Mouse (Mus musculus): ENCODE results near the gene Galnt10.

The Galnt10 gene

DNA sequence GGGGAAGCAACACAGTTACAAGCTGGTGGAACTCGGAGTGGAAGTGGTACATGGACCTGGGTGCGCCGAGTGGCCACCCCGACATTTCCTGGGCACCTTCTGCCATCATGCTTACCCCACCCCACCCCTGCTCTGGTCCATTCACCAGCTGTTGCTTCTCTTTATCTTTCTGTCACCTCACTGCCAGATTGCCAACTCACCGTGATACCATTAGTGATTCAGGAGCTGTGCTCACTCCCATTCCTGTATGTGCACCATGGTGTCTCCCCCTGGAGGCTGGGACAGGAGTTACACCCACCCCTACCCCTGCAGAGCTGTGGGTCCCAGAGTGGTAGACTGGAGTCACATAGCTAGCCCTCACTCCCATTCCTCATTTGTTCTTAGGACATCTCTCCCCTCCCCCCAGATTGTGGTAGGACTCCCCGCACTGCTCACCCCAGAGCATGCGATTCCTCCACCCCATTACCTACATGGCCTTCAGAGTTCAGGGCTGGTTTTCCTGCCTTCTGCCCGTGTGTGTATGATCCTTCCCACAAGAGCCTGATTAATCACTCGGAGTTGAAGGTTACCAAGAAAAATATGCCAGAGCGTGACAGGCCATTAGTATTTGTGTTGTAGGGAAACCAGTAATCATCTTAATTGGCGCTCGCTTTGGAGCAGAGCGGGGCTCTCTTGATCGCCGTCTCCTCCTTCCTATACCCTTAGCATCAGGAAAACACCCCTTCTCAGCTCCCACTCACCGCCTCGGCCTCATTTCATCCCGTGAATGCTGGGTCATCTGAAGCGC is 102.2 kb downstream of the Galnt10 start:
- H3K36me3 ChIP-seq (ENCODE audit: control insufficient read depth, insufficient read depth, low read length, poor library complexity, severe bottlenecking) = peaks cover 2% of the 10 kb centered on the region; the same call in 1 of the 2 replicates
- peak; percentile 65 for DNase-seq (ENCODE audit: low read depth, low spot score)
- no peaks in the 10 kb centered on the region for H3K27me3 ChIP-seq (ENCODE audit: control insufficient read depth, insufficient read depth, low read length, poor library complexity, severe bottlenecking)

DNA sequence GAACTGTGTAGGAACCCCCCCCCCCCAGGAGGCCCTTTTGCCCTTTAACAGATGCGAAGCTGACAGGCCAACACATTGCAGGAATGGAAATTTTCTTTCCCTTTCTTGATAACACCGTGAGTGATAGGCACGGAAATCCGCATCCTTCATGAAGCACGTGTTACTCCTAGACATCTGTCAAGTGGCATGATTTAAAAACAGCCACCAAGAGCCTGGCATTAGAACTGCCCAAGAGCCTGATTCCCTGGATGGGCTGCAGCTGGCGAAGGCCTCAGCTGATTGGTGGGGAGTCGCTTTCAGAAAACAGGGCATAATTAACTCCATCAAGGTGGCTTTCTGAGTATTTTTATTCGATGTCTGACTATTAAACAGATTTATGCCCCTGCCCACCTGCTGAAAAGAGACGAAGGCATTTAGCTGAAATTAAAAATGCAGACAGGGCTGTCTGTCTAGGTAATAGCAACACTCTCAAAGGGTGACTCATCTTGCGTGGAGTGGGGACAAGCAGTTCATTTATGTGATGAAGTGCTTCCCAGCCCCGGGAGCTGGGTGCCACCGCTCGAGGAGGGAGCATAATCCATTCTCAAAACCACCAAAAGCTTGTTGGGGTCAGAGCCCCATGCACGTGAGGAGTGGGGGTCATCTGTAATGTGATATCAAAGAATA is 108.4 kb downstream of the Galnt10 start:
- Histone ChIP-seq H3K27me3 (ENCODE audit: control insufficient read depth, insufficient read depth, low read length, poor library complexity, severe bottlenecking) (no peaks in the 10 kb centered on the region), H3K36me3 (ENCODE audit: control insufficient read depth, insufficient read depth, low read length, poor library complexity, severe bottlenecking) (peaks cover 2% of the 10 kb centered on the region; the same call in 1 of the 2 replicates)
- no peak for DNase-seq (ENCODE audit: low read depth, low spot score)

DNA sequence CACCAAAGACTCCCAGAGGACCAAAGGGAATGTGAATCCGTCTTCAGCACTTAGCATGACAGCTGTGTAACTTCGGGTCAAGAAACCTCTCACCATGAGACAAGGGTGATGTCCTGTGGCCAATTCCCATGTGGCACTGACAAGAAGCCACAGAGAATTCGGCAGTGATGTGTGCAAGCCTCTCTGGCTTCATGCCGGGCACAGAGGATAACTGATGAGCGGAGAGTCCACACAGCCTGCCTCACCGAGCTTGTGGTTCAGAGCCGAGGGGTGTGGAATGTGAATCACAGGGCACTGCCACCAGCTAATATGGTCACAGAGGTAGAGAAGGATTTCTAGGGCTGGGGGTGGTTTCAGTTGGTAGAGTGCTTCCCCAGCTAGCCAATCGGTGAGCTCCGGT is 113.4 kb downstream of the Galnt10 start:
- Histone ChIP-seq H3K36me3 (ENCODE audit: control insufficient read depth, insufficient read depth, low read length, poor library complexity, severe bottlenecking) (no peaks in the 10 kb centered on the region; the same call in 1 of the 2 replicates), H3K27me3 (ENCODE audit: control insufficient read depth, insufficient read depth, low read length, poor library complexity, severe bottlenecking) (no peaks in the 10 kb centered on the region)
- peak; percentile 4 for DNase-seq (ENCODE audit: low read depth, low spot score)

DNA sequence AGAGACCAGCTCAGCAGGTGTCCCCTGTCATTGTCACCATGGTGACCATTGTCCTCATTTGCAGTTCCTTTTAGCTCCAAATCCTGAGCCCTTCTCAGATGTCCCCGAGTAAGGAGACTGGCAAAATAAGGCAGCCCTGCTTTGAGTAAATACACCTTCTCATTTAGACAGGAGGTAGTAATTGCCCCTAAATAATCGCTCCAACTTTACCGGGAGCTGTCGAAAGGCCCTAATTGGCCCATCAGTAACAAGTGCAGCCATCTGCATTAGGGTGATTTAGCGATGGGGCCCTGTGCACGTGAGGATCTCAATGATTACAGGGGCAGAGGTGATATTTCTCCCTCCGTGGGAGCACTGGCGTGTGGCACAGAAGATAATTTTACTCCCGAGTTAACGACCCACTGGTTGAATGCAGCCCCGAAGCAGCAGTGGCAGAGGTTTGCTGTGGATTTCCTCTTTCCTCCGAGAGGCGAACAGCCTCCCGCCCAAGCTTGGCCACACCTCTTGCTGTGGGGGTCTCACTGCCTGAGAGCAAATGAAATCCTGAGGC is 115.3 kb downstream of the Galnt10 start:
- no peak for DNase-seq (ENCODE audit: low read depth, low spot score)
- H3K36me3 ChIP-seq (ENCODE audit: control insufficient read depth, insufficient read depth, low read length, poor library complexity, severe bottlenecking) = no peaks in the 10 kb centered on the region; the same call in 1 of the 2 replicates
- H3K27me3 ChIP-seq (ENCODE audit: control insufficient read depth, insufficient read depth, low read length, poor library complexity, severe bottlenecking) = no peaks in the 10 kb centered on the region

DNA sequence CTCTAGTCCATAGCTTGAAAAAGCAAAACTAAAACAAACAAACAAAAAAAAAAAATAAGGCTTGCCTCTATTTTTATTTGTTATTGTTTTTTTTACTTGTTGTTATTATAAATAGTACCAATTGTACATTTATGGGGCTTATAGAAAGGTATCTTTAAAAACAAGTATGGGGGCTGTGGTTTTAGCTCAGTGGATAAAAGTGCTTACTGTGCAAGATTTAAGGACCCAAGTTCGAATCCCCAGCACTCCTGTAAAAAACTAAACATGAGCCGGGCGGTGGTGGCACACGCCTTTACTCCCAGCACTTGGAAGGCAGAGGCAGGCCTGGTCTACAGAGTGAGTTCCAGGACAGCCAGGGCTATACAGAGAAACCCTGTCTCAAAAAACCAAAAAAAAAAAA is 116.1 kb downstream of the Galnt10 start:
- no peaks in the 10 kb centered on the region; the same call in 1 of the 2 replicates for H3K36me3 ChIP-seq (ENCODE audit: control insufficient read depth, insufficient read depth, low read length, poor library complexity, severe bottlenecking)
- DNase-seq (ENCODE audit: low read depth, low spot score) = no peak
- H3K27me3 ChIP-seq (ENCODE audit: control insufficient read depth, insufficient read depth, low read length, poor library complexity, severe bottlenecking) = no peaks in the 10 kb centered on the region

DNA sequence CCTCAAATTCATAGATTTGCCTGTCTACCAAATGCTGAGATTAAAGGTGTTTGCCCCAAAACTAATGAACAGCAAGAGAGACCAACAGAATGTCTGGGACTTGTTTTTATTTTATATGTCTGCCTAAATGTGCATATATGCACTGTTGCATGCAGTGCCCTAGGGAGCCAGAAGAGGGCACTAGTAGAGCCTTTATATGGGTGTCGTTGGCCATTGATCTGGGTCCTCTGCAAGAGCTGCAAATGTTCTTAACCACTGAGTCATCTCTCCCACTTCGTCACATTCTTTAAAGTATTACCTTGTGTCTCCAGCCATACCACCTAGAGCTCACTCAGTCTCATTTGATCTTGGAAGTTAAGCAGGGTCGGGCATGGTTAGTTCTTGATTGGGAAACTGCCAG is 118.9 kb downstream of the Galnt10 start:
- no peaks in the 10 kb centered on the region; the same call in none of the 2 replicates for H3K36me3 ChIP-seq (ENCODE audit: control insufficient read depth, insufficient read depth, low read length, poor library complexity, severe bottlenecking)
- DNase-seq (ENCODE audit: low read depth, low spot score) = peak; percentile 14
- no peaks in the 10 kb centered on the region for H3K27me3 ChIP-seq (ENCODE audit: control insufficient read depth, insufficient read depth, low read length, poor library complexity, severe bottlenecking)

DNA sequence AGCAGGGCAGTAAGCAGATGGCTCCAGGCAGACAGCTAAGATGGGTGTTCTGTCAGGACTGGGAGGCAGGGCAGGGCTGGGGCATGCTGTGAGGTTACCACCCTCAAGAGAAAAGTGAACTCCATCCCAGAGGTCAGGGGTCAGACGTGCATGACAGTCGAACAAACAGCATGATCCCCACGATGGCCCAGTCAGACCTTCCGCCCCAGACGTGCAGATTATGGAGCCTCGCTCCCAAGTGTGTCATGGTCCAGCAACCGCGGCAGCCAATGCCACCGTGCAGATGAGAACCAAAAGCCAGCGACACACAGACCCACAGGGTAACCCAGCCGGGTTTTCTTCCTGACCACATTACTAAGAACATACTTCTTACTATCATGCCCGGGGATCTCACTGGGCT is 121.4 kb downstream of the Galnt10 start:
- no peak for DNase-seq (ENCODE audit: low read depth, low spot score)
- Histone ChIP-seq H3K27me3 (ENCODE audit: control insufficient read depth, insufficient read depth, low read length, poor library complexity, severe bottlenecking) (no peaks in the 10 kb centered on the region), H3K36me3 (ENCODE audit: control insufficient read depth, insufficient read depth, low read length, poor library complexity, severe bottlenecking) (no peaks in the 10 kb centered on the region; the same call in none of the 2 replicates)

DNA sequence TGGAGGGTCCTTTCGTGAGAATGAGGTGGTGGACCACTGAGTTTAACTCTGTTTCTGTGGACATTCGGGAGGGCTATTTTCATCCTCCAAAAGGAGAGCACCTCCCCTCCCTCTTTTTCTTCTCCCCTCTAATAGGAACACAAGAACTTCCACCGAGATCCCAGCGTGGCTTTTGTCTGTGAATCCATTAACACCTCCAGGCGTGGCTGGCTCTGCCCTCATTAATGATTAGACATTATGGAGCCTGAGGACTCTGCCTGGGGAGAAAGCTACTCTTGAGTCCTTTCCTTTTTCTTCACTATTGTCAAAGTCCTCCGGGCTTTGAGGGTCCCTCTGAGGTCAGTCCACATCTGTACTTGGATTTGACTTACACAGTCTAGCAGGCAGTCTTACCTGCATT is 121.9 kb downstream of the Galnt10 start:
- DNase-seq (ENCODE audit: low read depth, low spot score) = no peak
- H3K36me3 ChIP-seq (ENCODE audit: control insufficient read depth, insufficient read depth, low read length, poor library complexity, severe bottlenecking) = no peaks in the 10 kb centered on the region; the same call in none of the 2 replicates
- no peaks in the 10 kb centered on the region for H3K27me3 ChIP-seq (ENCODE audit: control insufficient read depth, insufficient read depth, low read length, poor library complexity, severe bottlenecking)

DNA sequence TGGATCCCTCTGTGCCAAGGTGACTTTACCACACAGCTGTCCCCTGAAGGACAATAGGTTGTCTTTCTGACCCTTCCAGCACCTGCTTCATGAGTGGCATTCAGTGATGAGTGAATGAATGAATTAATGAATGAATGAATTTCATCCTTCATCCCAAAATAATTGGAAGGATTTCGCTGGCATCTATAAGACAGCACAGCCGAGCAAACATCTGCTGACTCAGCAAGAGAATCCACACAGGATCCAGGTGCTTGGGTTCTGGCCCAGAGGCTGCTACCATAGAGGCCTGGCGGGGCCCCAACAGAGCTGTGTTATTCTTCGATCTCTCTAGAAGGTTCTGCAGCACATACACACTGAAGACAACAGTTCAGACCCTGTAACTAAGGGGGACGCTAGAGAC is 125.5 kb downstream of the Galnt10 start:
- Histone ChIP-seq H3K27me3 (ENCODE audit: control insufficient read depth, insufficient read depth, low read length, poor library complexity, severe bottlenecking) (no peaks in the 10 kb centered on the region), H3K36me3 (ENCODE audit: control insufficient read depth, insufficient read depth, low read length, poor library complexity, severe bottlenecking) (no peaks in the 10 kb centered on the region; the same call in 1 of the 2 replicates)
- DNase-seq (ENCODE audit: low read depth, low spot score) = no peak

DNA sequence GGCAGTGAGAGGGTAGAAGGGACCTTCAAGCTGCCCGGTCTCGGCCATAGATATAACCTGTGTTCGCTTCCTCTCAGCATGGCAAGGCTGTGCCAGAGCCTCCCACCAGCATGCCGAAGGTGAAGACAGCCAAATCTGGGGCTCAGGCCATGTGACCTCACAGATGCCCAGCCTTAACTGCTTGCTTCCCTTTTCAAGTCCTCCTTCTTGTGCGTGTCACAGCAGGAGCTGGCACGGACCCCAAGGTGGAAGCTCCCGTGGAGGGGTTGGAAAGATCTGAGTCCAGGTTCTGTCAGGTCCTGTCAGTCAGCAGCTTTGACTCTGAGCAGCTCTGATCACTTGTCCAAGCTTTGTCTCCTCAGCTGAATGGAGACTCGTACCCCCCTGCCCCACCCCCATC is 126.4 kb downstream of the Galnt10 start:
- H3K36me3 ChIP-seq (ENCODE audit: control insufficient read depth, insufficient read depth, low read length, poor library complexity, severe bottlenecking) = no peaks in the 10 kb centered on the region; the same call in none of the 2 replicates

DNA sequence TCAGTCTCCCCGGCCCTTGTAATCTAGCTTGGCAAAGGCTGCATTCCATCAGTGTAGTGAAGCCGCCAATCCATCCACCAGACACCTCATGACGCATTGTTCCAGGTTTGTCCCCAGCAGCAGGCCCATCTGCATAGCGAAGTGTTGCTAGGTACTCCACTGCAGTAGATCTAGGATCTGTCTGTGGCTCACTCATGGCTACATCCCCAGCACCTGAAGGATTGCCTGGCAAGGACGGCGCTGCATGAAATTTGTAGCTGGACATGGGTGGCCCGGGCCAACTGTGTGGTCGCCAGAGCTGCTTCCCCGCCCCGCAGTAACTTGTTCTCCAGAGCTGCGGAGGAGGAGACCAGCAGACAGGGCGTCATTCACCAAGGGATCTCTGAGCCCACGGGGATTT is 128.2 kb downstream of the Galnt10 start:
- DNase-seq (ENCODE audit: low read depth, low spot score) = no peak

More for the DNA sequence above, 126.4 kb downstream of the Galnt10 start:
- no peaks in the 10 kb centered on the region for H3K27me3 ChIP-seq (ENCODE audit: control insufficient read depth, insufficient read depth, low read length, poor library complexity, severe bottlenecking)
- DNase-seq (ENCODE audit: low read depth, low spot score) = no peak

DNA sequence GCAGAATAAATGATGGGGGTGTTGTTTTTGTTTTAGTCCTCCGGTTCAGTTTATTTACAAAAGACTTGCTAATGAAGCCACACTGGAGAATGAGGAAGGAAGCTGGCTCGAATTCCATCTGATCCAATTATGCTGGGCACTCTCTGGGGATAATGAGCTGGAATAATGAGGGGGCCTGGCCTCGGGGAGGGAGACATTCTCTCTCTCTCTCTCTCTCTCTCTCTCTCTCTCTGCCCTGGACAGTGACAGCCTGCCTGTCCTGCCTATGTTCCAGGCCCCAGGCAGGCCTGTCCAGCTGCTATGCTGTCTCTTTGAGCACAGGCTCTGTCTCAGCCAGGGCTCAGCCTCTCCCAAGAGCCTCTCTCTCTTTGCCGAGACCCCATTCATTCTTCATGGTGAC is 128.7 kb downstream of the Galnt10 start:
- H3K27me3 ChIP-seq (ENCODE audit: control insufficient read depth, insufficient read depth, low read length, poor library complexity, severe bottlenecking) = no peaks in the 10 kb centered on the region
- DNase-seq (ENCODE audit: low read depth, low spot score) = no peak
- H3K36me3 ChIP-seq (ENCODE audit: control insufficient read depth, insufficient read depth, low read length, poor library complexity, severe bottlenecking) = no peaks in the 10 kb centered on the region; the same call in none of the 2 replicates

More for the DNA sequence above, 128.2 kb downstream of the Galnt10 start:
- H3K36me3 ChIP-seq (ENCODE audit: control insufficient read depth, insufficient read depth, low read length, poor library complexity, severe bottlenecking) = no peaks in the 10 kb centered on the region; the same call in none of the 2 replicates
- H3K27me3 ChIP-seq (ENCODE audit: control insufficient read depth, insufficient read depth, low read length, poor library complexity, severe bottlenecking) = no peaks in the 10 kb centered on the region

DNA sequence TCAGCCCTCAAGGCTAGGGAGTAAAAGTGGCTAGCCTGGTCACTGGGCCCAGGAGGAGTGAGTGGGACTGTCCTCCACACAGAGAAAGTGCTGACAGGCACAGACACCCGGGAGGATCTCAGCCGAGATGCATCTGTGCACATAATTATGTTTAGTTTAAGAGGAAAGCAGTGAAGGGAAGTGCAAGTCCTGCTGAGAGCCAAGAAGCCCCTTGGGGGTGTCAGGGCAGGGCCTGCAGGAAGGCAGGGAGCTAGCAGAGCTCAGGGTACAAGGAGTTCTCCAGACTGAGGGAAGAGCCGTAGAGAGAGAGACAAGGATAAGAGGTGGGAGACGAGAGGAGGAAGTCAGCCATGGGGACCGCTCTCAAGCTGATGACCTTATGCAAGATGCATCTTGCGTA is 130.6 kb downstream of the Galnt10 start:
- DNase-seq (ENCODE audit: low read depth, low spot score) = no peak
- H3K36me3 ChIP-seq (ENCODE audit: control insufficient read depth, insufficient read depth, low read length, poor library complexity, severe bottlenecking) = no peaks in the 10 kb centered on the region; the same call in none of the 2 replicates
- no peaks in the 10 kb centered on the region for H3K27me3 ChIP-seq (ENCODE audit: control insufficient read depth, insufficient read depth, low read length, poor library complexity, severe bottlenecking)

DNA sequence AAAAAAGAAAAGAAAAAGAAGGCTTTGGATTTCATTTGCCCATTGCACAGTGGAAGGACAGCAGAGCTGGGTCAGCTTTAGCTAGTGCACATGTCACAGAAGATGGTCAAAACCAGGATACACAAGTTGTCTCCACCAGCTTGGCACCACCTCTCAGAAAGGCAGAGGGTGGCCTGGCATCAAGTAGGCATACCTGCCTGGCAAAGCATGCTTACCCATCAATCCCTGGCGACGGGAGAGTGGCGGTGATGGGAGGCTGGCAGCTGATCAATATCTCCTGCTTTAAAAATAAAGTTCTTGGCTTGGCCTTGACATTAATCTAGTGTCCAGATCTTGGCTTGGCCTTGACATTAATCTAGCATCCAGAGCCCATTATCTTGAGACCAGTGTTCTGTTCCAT is 131.3 kb downstream of the Galnt10 start:
- Histone ChIP-seq H3K27me3 (ENCODE audit: control insufficient read depth, insufficient read depth, low read length, poor library complexity, severe bottlenecking) (no peaks in the 10 kb centered on the region), H3K36me3 (ENCODE audit: control insufficient read depth, insufficient read depth, low read length, poor library complexity, severe bottlenecking) (peaks cover 3% of the 10 kb centered on the region)
- no peak for DNase-seq (ENCODE audit: low read depth, low spot score)

DNA sequence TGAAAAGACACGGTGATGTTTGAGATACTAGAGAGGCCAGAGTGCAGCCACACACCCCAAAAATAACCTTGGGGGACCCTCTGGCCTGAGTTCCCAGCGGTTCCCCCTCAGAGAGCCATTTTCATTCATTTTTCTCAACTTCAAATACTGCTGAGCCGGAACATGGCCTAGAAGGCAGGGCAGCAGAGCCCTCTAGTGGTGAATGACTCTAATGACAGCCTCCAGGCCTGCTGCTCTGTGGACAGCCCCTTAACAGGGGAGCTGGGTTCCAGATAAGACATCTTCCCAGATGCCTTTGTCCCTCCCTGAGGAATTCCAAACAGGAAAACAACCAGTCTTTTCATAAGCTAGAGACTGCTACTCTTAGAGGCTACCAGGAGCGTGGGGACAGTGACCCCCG is 133.1 kb downstream of the Galnt10 start:
- DNase-seq (ENCODE audit: low read depth, low spot score) = peak; percentile 79
- peaks cover 3% of the 10 kb centered on the region for H3K36me3 ChIP-seq (ENCODE audit: control insufficient read depth, insufficient read depth, low read length, poor library complexity, severe bottlenecking)
- H3K27me3 ChIP-seq (ENCODE audit: control insufficient read depth, insufficient read depth, low read length, poor library complexity, severe bottlenecking) = no peaks in the 10 kb centered on the region

Measured in splenic B cell, adult 2 months (primary cell).